Mouse (Mus musculus): ENCODE data around the gene Adpgk. TPM values are rescaled to one million over a fixed set of nuclear protein-coding genes. Genes with fewer than 3 reads are reported as not detected.

Gene Adpgk
- total RNA-seq, 2 experiments from 2014 or later: 9.5 to 9.8 TPM

DNA sequence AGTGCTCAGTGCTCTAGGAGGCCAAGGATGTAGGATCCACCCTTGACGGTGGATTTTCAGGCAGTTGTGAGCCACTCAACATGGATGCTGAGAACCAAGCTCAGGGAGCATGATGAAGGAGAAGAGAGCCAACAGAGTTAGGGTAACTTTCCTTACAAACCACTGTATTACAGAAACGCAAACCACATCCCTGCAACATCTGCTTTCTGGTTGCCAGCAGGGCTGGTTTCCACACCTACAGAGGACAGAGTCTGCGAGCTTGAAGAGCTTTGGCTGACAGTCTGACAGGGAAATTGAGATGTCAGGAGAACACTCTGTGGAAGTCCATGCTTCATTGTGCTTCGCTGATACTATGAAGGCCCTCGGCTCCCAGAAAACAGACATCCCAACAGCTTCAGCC is 3.3 kb upstream of the Adpgk start:
- no peak for DNase-seq
- intact Hi-C loops (cut with DNase I): no loop called here

DNA sequence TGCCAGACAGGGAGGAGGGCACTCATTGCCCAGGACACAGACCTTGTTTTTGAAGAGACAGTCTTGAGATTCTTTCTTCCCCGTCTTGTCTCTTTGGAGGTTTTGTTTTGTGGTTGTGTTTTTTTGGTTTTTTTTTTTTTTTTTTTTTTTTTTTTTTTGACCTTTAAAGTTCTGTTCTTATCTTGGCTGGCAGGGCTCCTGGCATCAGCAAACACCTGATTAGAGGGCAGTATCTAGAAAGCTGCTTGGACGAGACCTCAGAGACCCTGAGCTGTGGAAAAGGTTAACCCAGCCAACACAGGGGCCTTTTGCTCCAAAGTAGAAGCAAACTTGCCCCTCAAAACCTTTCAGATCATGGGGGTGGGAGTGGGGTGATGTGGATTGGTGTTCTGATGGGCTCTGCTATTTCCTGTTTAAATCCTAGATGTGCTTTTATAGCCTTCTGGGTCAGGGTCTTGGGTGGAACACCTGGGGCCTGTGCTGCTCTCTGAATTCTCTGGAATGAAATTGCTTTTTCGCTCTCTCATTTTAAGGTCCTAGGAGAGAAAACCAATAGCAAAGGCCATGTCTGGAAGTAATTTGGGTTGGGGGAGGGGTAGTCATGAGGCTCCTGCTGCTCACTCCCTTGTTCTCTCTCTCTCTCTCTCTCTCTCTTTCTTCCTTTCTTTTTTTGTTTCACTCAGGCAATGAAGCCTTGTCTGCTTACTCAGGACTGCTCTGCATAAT is 2.5 kb upstream of the Adpgk start:
- intact Hi-C loops (cut with DNase I): no loop called here
- DNase-seq: no peak

DNA sequence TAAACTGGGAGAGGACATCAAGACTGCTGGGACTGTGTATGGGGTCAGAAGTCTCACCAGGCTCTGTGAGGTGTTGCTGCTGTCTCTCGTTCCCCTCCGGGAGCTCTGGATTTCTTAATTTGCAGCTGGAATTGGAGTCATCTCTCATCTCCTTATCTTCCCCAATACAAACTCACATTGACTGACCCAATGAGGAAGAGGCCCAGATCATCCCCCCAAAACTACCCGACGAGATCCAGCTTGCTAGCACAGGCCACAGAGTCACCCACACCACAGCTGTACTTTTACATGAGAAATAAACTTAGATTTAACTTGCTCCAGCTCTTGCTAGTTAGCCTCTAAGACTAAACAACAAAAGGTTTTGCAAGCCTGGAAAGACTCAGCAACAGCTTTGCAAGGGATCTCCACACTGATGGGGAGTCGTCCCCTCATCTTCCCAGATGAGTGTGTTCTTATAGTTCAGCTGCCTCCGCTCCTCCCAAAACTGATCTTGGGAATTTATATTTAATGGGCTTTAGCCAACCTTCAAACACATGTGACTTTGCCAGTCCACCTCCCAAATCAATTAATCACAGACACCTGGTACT is 1.7 kb upstream of the Adpgk start:
- intact Hi-C loops (cut with DNase I): loop anchor here (5.0 kb wide), 1 partner anchor 198 kb away; the partner anchor contains the start of gene Arih1
- no peak for DNase-seq

DNA sequence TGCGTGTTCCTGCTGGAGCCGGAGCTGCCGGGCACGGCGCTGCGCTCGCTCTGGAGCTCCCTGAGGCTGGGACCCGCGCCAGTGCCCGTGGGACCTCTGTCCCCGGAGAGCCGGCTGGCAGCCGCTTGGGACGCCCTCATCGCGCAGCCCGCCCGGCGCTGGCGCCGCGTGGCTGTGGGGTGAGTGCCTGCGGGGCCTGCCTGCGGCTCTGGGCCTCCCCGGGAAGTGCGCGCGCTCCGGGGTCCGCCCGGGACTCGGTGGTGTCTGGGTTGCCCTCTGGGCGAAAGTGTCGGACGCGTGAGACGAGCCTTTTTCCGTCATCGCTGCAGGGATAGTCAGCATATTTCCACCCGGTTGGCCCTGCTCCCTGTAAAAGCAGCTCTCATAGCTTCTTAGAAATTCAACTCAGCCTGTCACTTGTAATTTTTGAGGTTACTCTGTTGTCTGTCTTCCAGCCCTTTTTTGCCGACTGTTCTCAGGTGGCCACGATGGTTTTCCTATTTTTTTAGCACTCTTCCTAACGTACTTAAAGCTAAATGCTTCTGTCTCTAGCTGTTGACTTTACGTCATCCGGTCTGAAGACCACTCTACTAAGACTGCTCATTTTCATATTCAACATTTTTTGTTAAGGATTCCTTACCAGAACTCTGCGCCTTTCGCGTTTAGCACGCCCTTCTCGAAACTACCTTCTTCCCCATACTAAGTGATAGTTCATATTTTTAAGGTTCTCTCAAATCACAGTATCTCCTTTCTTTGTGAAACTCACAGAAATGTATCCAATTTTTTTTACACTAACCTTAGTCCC is 532 bp downstream of the Adpgk start:
- no peak for DNase-seq

DNA sequence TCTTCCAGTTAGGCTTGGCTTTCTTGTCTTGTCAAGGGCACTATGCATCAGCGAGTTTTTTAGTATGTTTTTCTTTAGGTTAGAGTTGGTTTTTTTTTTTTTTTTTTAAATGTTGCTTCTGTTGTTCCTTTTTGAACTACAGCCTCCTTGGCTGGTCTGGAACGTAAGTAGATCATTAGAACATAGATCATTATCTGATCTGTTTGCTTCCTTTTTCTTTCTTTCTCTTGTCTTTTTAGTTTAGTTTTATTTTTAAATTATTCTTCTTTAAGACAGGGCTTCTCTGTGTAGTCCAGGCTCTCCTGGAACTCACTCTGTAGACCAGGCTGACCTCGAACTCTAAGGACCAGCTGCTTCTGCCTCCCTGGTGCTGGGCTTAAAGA is 1.1 kb downstream of the Adpgk start:
- intact Hi-C loops (cut with DNase I): loop anchor here (5.0 kb wide), 1 partner anchor 195 kb away; the partner anchor contains the start of gene Arih1
- no peak for DNase-seq

More for the DNA sequence above, 532 bp downstream of the Adpgk start:
- intact Hi-C loops (cut with DNase I): loop anchor here (5.0 kb wide), 1 partner anchor 195 kb away; the partner anchor contains the start of gene Arih1

DNA sequence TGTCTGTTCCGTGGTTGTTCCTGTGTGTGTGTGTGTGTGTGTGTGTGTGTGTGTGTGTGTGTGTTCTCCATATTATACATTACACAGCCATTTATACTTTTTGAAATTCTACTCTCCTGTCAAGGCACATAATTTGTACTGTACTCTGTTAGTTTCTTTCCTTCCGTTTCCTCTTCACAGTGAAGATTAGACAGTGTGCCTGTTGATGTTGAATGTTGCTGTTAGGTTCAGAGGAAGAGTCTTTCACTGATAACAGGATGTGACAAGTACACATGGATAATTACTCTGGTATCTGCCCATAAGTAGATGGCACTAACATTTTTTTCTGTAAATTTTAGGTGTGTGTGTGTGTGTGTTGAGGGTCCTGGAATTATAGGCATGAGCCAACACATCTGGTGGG is 5.1 kb downstream of the Adpgk start:
- no peak for DNase-seq
- intact Hi-C loops (cut with DNase I): no loop called here

DNA sequence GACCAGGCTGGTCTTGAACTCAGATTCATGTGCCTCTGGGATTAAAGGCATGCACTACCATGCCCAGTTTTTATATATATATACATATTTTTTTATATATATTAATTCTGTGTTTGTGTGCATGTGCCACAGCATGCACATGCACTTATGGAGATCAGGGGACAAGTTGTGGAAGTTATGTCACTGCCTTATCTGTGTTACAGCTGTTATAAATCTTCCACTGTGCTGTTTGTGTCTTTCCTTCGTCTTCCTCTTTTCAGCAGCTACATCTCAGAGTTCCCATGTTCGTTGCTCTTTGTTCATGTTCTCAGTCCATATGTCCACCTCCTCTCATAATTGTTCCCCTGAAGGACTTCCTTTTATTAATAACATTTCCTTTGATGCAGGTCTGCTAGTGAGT is 16.5 kb downstream of the Adpgk start:
- DNase-seq: no peak
- intact Hi-C loops (cut with DNase I): no loop called here

DNA sequence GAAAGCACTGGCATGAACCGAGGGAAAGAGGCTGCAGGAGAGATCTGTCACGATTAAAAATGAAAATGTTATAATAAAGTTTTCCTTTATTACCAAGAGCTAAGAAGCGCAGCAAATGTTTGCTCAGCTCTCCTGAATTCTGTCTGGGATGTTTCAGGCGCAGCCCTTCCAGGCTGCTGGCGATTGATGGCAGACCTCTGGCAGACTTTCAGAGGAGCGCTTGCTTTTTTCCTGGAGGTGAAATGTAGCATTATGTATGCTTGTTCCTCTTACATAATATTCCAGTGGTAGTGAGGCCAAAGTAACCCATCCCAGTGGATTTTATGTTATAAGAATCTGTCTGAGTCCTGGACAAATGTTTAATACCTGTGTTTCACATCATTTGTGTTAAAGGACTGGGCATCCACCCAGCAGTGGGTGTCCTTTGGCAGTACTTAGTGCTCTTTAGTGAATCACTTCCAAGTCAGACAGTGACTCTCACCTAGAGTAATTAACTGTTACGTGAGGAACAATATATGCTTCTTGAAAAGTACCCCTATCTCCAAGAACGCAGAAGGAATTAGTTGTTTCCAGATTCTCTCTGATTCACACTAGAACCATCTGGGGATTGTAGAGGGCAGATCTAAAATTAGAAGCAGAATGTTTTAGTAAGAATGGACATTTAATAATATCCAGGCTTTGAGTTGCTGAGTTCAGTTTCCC is 19.4 kb downstream of the Adpgk start:
- DNase-seq: no peak
- intact Hi-C loops (cut with DNase I): no loop called here

DNA sequence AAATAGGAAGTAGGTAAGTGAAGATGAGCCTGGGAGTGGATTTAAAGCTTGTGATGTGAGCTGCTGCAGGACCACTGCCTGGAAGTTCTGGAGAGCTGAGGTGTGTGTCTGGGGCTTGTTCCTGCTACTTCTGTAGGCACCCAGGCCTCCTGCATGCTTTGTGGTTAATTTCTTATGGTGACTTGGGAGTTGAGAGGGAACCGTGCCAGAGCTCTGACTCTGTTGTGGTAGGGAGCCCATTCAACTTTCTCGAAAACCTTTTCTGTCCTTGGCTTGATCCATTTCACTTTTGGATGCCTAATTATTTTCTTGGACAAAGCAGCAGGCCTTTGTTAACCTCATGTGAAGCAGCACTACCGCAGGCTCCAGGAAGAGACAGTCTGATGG is 19.9 kb downstream of the Adpgk start:
- intact Hi-C loops (cut with DNase I): no loop called here
- DNase-seq: no peak

DNA sequence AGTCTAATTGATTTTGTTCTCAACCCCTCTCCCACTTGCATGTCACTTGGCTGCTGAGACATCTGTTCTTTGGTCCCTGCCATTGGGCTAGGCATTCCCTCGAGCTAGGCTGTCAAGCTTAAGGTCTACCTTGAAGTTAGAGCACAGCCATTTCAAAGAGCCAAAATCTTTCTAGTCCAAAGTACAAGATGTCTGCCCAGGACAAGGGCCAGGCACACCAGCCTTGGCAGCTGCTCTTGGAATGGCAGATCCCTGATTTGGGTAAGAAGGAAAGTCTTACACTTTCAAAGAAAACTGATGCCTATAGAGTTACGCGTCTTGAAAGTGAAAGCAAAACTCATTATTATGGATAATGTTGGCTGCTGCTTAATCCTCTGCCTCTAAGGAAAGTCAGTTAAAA is 24.8 kb downstream of the Adpgk start:
- no peak for DNase-seq

DNA sequence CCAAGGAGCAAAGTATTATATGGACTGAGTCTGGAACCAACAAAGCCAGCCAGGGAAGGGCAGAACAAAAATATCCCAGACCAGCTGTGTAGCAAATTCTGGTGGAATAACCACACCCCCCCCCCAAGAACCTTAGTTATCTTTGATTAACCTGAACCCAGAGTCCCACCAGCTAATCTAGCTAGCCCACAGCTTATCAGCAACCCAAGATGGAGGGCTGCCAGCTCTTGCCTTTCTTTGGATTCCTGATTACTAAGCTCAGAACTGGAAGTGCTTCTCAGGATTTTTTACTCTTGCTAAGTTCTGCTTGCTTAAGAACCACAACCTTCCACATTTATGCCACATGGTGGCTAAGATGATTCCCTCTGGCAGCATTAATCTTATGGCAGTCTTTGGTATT is 33.0 kb downstream of the Adpgk start:
- intact Hi-C loops (cut with DNase I): no loop called here
- DNase-seq: peak; percentile 16 to 20

More for the DNA sequence above, 24.8 kb downstream of the Adpgk start:
- intact Hi-C loops (cut with DNase I): no loop called here

DNA sequence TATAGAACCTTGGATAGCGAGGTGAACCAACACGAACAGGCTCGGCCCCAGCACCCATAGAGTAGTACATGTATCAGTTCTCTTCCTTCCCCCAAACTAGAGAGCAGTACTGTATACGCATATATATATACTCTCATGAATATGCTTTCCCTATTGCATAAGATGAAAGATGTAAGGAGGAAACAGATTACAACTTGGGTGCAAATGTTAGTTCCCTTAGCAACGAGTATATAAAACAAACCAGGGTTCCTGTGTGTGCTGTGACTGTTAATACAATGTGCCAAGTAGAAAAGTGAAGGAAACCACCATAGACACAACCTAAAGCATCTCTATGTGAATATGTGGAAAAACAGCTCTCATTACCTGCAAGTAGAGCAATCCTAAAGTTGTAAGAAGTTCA is 38.7 kb downstream of the Adpgk start:
- intact Hi-C loops (cut with DNase I): no loop called here
- DNase-seq: no peak

DNA sequence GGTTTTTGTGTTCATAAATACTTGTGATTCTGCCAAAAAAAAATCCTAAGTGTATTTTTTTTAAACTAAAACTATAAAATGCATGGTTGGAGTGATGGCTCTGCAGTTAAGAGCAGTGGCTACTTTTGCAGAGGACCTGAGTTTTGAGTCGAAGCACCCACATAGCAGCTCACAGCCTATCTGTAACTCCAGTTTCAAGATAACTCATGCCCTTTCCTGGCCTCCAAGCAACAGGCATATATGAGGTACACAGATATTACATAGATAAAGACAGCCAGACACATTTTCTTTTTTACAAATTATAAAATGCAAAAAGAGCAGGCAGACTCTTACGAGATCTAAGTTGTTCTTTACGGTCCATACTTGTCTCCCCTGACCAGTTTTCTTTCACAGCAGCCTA is 45.2 kb downstream of the Adpgk start:
- intact Hi-C loops (cut with DNase I): loop anchor here (5.0 kb wide), 1 partner anchor 231 kb away; no protein-coding TSS in a partner anchor
- no peak for DNase-seq

DNA sequence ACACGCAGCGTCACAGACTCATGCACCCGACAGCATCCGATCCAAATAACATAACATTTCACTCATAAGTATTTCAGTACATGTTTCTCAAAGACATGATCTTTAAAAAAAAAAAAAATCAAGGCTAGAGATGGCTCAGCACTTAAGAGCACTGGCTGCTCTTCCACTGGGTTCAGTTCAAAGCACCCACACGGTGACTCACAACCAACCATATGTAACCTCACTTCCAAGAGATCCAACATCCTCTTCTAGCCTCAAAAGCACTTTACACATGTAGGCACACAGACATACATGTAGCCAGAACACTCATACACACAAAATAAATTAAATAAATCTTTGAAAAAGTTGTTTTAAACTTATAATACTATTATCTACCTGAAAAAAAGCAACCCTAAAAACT is 46.5 kb downstream of the Adpgk start:
- intact Hi-C loops (cut with DNase I): loop anchor here (5.0 kb wide), 1 partner anchor 229 kb away; no protein-coding TSS in a partner anchor
- DNase-seq: no peak

DNA sequence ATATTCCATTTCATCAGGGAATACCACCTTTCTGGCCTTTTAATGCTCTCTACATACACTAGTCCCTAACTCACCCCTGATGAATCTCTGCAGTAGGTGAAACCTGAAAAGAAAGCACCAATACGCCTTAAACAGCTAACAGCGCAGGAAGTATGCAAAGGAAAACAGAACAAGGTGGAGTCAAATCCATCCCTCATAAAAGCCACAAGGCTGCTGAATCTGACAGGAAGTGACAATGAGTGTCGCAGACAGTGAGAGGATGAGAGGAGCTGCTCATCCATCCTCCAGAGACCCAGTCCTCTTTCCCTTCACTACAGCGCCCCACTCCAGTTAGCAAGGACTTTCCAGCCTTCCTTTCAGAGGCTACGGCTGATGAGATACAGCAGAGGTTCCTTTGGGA is 47.1 kb downstream of the Adpgk start:
- no peak for DNase-seq
- intact Hi-C loops (cut with DNase I): loop anchor here (5.0 kb wide), 1 partner anchor 229 kb away; no protein-coding TSS in a partner anchor

DNA sequence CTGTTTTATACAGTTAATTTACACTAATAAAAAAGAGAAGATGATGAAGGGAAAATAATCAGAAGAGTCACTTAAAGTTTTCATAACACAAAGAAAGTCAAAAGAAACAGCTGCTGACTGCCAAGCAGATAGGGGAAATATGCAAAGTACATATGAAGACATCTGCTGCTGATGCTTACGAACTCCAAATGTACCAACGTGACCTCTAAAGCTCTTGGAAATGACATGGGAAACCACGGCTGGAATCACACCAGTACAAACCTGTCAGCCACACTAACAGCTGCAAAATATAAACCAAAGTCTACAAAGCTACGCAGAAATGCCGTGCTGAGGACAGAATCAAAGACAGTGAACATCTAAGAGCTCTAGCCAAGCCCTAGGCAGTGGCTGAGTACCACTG is 47.7 kb downstream of the Adpgk start:
- intact Hi-C loops (cut with DNase I): loop anchor here (5.0 kb wide), 1 partner anchor 228 kb away; no protein-coding TSS in a partner anchor
- no peak for DNase-seq

DNA sequence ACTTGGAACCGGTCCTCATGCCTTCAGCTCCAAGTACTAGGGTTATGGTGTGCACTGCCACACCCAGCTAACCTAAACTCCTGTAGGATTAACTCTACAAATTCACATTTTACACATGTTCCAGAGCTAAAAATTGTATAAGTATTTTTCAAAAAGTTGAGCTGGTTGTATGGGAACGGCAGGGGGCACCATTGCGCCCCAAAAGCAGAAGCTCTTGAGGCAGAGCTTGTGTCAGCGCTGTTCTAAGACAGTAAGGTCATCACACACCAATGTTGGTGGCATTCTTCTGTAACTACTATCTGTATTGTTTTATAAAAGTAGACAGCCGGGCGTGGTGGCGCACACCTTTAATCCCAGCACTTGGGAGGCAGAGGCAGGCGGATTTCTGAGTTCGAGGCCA is 48.6 kb downstream of the Adpgk start:
- peak; percentile 19 to 26 for DNase-seq
- intact Hi-C loops (cut with DNase I): no loop called here

DNA sequence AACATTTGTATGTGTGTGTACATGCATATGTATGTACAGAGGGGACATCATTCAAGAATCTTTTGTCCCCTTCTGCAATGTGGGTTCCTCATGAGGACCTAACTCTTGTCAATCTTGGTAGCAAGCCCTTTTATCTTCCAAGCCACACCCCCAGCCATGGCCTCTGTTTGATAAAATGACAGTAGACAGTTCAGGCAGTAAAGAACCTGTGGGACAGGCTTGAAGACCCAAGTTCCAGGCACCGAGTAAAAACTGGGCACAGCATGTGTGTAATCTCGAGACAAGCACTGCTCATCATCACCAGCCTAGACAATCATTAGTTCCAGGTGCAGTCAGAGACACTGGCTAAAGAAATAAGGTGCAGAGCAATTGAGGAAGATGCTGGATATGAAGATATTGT is 54.8 kb downstream of the Adpgk start:
- intact Hi-C loops (cut with DNase I): no loop called here

DNA sequence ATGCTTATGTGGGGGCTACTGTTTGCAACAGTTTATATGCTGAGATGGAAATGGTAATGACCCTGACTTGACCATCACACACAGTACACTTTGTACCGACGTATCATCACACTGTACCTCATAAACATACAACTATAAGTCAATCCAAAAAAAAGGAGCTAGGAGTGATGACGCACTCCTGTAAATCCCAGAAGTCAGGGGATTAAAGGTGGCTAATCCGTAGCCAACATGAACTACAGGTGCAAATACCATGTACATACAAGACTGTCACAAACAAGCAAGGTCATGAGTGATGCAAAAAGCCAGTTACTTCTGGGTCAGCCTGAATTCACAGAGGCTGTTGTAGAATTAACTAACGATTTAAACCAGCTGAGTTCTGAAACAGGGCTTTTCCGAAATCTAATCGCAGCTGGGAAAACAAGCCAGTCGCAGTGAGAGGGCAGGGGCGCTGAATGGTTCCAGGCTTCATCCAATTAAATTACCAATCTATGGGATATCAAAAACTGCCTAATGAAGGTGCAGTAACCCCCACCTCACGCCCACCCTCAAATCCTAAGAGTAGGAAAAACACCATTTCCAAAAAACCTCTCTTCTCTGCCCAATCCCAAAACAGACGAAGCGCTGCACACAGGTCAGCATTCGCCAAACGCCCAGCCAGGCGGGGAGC is 61.4 kb downstream of the Adpgk start:
- DNase-seq: no peak
- intact Hi-C loops (cut with DNase I): loop anchor here (1.0 to 5.0 kb wide), 3 partner anchors 35 to 215 kb away; no protein-coding TSS in a partner anchor

More for the DNA sequence above, 54.8 kb downstream of the Adpgk start:
- DNase-seq: no peak

DNA sequence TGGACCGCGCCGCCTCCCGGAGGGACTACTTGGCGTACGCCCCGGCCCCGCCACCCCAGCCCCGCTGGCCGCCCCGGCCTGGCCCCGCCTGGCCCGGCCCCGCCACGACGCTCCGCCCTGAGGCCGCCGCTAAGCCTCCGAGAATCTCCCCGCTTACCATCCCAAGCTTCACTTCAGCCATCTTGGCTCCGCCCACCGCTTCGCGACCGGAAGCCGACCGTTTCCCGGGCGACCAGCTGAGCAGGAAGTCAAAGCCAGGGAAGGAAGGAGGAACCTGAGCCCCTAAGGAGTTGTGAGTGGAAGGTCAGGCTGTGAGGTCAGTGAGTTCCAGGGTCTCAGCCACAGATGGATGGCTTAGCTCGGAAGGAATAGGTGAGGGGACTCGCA is 61.9 kb downstream of the Adpgk start, which contains the start of gene Bbs4:
Gene Bbs4 (minus strand): TSS at position 256 of the 387 bp plus-strand sequence.
- peak; percentile 93 to 95 for DNase-seq
- intact Hi-C loops (cut with DNase I): loop anchor here (1.0 to 5.0 kb wide), 3 partner anchors 34 to 214 kb away; no protein-coding TSS in a partner anchor

All from heart, postnatal 14 days (tissue).